Mouse (Mus musculus) kidney, postnatal 0 days (tissue): ENCODE measurements around the gene Dennd1b. TPM values are rescaled to one million over a fixed set of nuclear protein-coding genes. Genes with fewer than 3 reads are reported as not detected.

Experiments used
- ATAC-seq: fragments of 200-750 bp; cut with Nextera tagmentation; replicated peaks from 2 replicates; pipeline ENCODE4 v1.8.0; 2017; ENCODE audit warnings: low read depth, moderate number of reproducible peaks, moderate TSS enrichment, moderate library complexity; ENCODE audit not compliant: low FRiP score
- DNase-seq: peaks from one replicate; pipeline ENCODE4 v3.0.0-alpha.2; 2016; ENCODE audit warnings: low spot score
- H3K27ac ChIP-seq: fragments of 300-500 bp; sonication (generic); 2 replicates; pipeline ENCODE4 v1.5.1; 2014; ENCODE audit warnings: mild to moderate bottlenecking
- H3K27me3 ChIP-seq: fragments of 300-500 bp; sonication (generic); 2 replicates; pipeline ENCODE4 v1.6.1; 2014; ENCODE audit warnings: low read length, mixed read lengths; ENCODE audit not compliant: insufficient read depth
- H3K36me3 ChIP-seq: fragments of 300-500 bp; sonication (generic); 2 replicates; pipeline ENCODE4 v1.6.1; 2014; ENCODE audit warnings: low read length, mixed read lengths; ENCODE audit not compliant: insufficient read depth
- H3K4me1 ChIP-seq: fragments of 300-500 bp; sonication (generic); replicated peaks from 2 replicates; pipeline ENCODE4 v1.6.1; 2014; ENCODE audit warnings: antibody characterized with exemption, low read length, mixed read lengths; ENCODE audit not compliant: insufficient read depth
- H3K4me2 ChIP-seq: fragments of 300-500 bp; sonication (generic); 2 replicates; pipeline ENCODE4 v1.6.1; 2014; ENCODE audit warnings: mild to moderate bottlenecking, low read length, moderate library complexity, mixed read lengths
- H3K4me3 ChIP-seq: fragments of 300-500 bp; sonication (generic); replicated peaks from 2 replicates; pipeline ENCODE4 v1.5.1; 2014; ENCODE audit warnings: low read depth, low read length
- H3K9ac ChIP-seq: fragments of 300-500 bp; sonication (generic); 2 replicates; pipeline ENCODE4 v1.6.1; 2014; ENCODE audit warnings: low read depth, low read length
- H3K9me3 ChIP-seq: fragments of 300-500 bp; sonication (generic); replicated peaks from 2 replicates; pipeline ENCODE4 v1.6.1; 2016; ENCODE audit warnings: low read length, inconsistent platforms, mixed read lengths
- CTCF ChIP-seq: IDR thresholded peaks from 2 replicates; pipeline ENCODE4 v1.5.1; 2016; ENCODE audit warnings: antibody characterized with exemption, low read depth, mild to moderate bottlenecking, moderate library complexity
- WGBS: fragments of 180-500 bp; shearing (Covaris S2); extraction: QIAGEN DNeasy Blood & Tissue Kit; methylation state at CpG from one replicate; pipeline ENCODE4 v1.1.7; 2014; 5-methylcytosine and 5-hydroxymethylcytosine counted together
- polyA plus RNA-seq: library from polyadenylated mRNA; unstranded; fragments of >200 nt; fragmentation: Nextera tagmentation; extraction: Ambion mirVana; gene quantifications from 2 replicates; pipeline ENCODE4 v1.2.1, GENCODE M21; 2015

Dennd1b gene
- polyA plus RNA-seq, 1 experiment from 2014 or later, result 12.8 TPM

DNA sequence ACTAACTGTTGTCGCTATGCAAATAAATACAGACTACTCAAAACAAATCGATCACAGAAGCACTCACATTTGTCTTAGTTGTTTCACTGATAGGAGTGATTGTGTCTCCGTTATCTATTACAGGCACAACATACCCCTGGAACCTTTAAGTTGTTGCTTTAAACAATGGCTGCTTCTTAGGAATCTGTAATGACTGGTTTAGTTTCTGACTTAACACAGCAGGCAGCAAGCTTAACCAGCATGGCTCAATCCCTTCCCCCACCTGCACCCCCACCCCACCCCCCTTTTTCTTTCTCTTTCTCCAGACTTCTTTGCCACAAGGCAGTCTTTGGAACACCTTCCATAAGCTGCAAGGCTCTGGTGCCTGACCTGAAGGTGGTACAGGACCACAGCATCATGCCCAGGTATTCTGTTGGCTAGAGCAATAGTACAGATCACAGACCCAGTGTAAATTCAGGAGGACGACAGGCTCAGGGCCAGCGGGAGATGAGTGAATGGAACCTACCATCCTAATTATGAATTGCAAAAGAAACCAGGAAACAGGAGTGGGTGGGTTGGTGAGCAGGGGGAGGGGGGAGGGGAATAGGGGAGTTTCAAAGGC is 231.3 kb downstream of the Dennd1b start:
- no peak for TF ChIP-seq CTCF

DNA sequence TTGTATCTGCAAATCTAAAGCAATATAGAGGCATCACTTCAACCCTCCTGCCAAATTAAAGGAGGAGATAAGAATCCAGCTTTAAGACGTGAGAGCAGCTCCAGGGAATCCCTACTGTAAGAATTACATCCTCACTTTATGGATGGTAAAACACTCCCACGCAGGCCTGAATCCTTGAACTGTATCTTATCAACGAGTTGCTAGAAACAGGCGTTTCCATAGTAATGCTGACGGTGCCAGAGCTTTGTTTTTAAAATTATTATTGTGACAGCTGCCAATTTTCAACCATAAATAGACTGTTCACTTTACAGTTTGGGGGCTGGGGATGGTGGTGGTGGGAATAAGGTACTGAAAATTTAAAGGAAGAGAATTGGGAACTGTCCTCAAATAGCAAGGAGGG is 239.8 kb downstream of the Dennd1b start:
- TF ChIP-seq CTCF, result no peak
- no peak overlapping the region for H3K4me3 ChIP-seq
- no peak overlapping the region for H3K27ac ChIP-seq
- WGBS, result 36% methylated on average over 5 of the region's 5 CpGs
- H3K4me1 ChIP-seq, result no peaks in the 10 kb centered on the region
- DNase-seq (no peak), ATAC-seq (no peak)
- no peak overlapping the region for H3K4me2 ChIP-seq
- H3K36me3 ChIP-seq, result no peaks in the 10 kb centered on the region
- H3K9ac ChIP-seq, result no peak overlapping the region
- no peaks in the 10 kb centered on the region for H3K27me3 ChIP-seq
- no peaks in the 10 kb centered on the region for H3K9me3 ChIP-seq

More for the DNA sequence above, 231.3 kb downstream of the Dennd1b start:
- WGBS, result 42% methylated on average over 5 of the region's 5 CpGs
- Histone ChIP-seq H3K27ac (no peak overlapping the region), H3K9me3 (no peaks in the 10 kb centered on the region), H3K27me3 (no peaks in the 10 kb centered on the region), H3K4me2 (no peak overlapping the region), H3K4me3 (no peak overlapping the region), H3K9ac (no peak overlapping the region), H3K4me1 (no peaks in the 10 kb centered on the region), H3K36me3 (no peaks in the 10 kb centered on the region)
- ATAC-seq (no peak), DNase-seq (no peak)

DNA sequence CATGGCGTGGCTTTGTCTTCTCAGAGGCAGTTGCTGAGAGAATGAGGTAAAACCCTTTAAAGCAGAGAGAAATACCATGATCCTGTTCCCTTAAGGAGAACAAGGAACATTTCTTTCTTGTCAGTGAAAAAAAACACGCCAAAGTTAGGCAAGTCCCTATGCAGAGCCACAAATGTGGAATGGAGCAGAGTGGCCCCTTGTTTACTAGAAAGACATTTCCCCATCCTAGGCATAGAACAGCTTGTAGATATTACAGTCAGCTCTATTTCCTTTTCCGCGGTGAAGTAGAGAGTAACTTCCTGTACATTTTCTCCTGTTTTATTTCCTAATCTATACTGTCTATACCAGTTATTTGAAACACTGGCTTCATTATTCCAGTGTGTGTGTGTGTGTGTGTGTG is 243.0 kb downstream of the Dennd1b start:
- Histone ChIP-seq H3K4me1 (no peaks in the 10 kb centered on the region), H3K4me2 (no peak overlapping the region), H3K36me3 (no peaks in the 10 kb centered on the region), H3K4me3 (no peak overlapping the region), H3K9ac (no peak overlapping the region), H3K27ac (no peak overlapping the region), H3K9me3 (no peaks in the 10 kb centered on the region), H3K27me3 (no peaks in the 10 kb centered on the region)
- DNase-seq (no peak), ATAC-seq (no peak)
- no peak for TF ChIP-seq CTCF
- 70% methylated on average over 4 of the region's 4 CpGs for WGBS

DNA sequence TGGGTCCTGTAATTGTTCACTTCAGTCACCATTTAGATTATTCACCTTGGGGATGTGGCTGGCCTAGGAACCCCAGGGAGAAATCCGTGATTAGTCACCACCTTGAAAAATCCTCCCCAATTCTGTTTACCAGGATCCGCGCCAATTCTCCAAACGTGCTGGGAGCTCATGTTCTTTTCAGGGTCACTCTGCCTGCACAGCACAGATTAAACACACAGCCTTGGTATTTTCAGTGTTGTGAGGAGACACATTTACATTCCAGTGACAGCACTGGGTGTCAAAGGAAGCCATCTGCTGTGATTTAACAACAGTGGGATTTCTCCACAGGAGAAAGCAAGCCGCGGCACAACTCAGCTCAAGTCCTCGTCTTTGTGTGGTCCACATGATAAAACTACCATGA is 246.6 kb downstream of the Dennd1b start:
- WGBS, result 19% methylated on average over 7 of the region's 7 CpGs
- H3K9ac ChIP-seq, result no peak overlapping the region
- no peaks in the 10 kb centered on the region for H3K36me3 ChIP-seq
- H3K4me2 ChIP-seq, result no peak overlapping the region
- no peaks in the 10 kb centered on the region for H3K4me1 ChIP-seq
- no peaks in the 10 kb centered on the region for H3K27me3 ChIP-seq
- no peak overlapping the region for H3K4me3 ChIP-seq
- TF ChIP-seq CTCF, result no peak
- DNase-seq (peak; percentile 34), ATAC-seq (no peak)
- H3K27ac ChIP-seq, result no peak overlapping the region
- no peaks in the 10 kb centered on the region for H3K9me3 ChIP-seq

DNA sequence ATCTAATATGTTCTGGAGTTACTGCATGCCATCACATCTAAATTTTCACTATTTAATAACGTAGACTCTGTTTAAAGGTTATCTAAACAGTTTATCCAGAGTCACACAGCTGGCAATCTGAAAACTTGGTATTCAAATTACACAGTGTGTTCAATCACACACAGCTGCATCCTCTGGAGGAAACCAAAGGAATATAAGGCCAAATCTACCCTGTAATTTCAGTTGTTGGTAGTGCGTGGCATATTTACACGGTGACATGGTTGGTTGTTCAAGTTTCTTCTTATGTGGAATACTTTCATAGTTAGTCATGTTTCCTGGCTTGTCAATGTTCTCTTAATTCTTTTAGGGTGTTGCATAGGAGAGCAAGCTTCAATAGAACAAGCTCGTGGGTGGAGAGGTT is 247.3 kb downstream of the Dennd1b start:
- Histone ChIP-seq H3K4me2 (no peak overlapping the region), H3K9me3 (no peaks in the 10 kb centered on the region), H3K9ac (no peak overlapping the region), H3K27me3 (no peaks in the 10 kb centered on the region), H3K36me3 (no peaks in the 10 kb centered on the region), H3K4me1 (no peaks in the 10 kb centered on the region), H3K4me3 (no peak overlapping the region), H3K27ac (no peak overlapping the region)
- 47% methylated on average over 4 of the region's 4 CpGs for WGBS
- DNase-seq, result no peak
- no peak for TF ChIP-seq CTCF
- ATAC-seq, result no peak

DNA sequence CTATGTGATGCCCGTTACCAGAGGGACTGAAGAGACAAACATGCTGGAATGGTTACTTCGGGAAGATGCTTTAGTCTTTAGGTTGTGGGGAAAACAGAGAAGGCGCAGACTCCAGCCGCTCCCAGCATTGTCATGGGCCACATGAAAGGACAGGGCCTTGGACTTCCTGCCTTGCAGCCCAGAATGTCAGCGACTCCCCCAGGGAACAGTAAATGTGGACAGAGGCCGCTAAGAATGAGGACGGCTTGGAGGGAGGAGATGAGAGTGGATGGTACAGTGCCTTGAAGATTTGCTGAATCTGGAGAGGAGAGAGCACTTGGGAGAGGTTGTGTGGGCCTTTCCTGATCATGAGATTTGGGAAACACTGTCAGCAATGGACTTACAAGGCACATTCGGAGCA is 252.1 kb downstream of the Dennd1b start:
- H3K9ac ChIP-seq, result no peak overlapping the region
- WGBS, result 47% methylated on average over 8 of the region's 8 CpGs
- no peaks in the 10 kb centered on the region for H3K27me3 ChIP-seq
- no peaks in the 10 kb centered on the region for H3K4me1 ChIP-seq
- ATAC-seq, result no peak
- no peak overlapping the region for H3K4me2 ChIP-seq
- H3K36me3 ChIP-seq, result no peaks in the 10 kb centered on the region
- H3K4me3 ChIP-seq, result no peak overlapping the region
- TF ChIP-seq CTCF, result no peak
- peak; percentile 19 for DNase-seq
- no peak overlapping the region for H3K27ac ChIP-seq
- no peaks in the 10 kb centered on the region for H3K9me3 ChIP-seq

DNA sequence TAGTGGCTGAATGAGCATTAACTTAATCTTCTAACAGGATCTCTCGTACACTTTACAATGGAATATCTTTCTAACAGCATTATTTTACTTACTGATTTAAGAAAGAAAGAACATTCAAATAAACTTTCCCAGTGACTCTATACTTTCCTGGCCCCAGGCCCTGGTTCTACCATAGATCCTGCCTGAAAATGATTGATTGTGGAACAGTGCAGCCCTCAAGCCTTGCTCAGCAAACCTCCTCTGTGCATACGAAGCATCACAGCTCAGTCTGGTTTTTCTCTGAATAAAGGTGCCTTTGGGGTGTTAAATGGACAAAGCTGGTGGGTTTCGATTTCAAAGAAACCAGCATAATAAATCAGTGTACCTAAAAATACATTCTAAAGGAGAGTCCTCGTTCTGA is 260.6 kb downstream of the Dennd1b start:
- TF ChIP-seq CTCF, result no peak
- DNase-seq, result peak; percentile 21
- Histone ChIP-seq H3K36me3 (no peaks in the 10 kb centered on the region), H3K9me3 (no peaks in the 10 kb centered on the region), H3K4me3 (no peak overlapping the region), H3K27me3 (no peaks in the 10 kb centered on the region), H3K27ac (no peak overlapping the region), H3K9ac (no peak overlapping the region), H3K4me2 (no peak overlapping the region), H3K4me1 (no peaks in the 10 kb centered on the region)
- ATAC-seq, result no peak
- 42% methylated on average over 4 of the region's 4 CpGs for WGBS
